Mouse (Mus musculus): ENCODE measurements around the gene Hoxc4.

- TF ChIP-seq CTCF (IDR thresholded peaks at IDR 0.05; ENCODE audit: low read depth) (no peak), EP300 (IDR thresholded peaks at IDR 0.05; ENCODE audit: low read depth) (no peak)
These were observed 41.2 kb downstream of the Hoxc4 start for GRCm38 (mm10) chr15:103060021-103060340.
